Mouse (Mus musculus): ENCODE measurements around the gene Zfp839.
A peak's percentile ranks its signal among the peaks of the same experiment; 100 is the strongest.

Zfp839 gene

GRCm38 (mm10) chr12:110850010-110850928 lies at the start of gene Zfp839:
Gene Zfp839 (plus strand): TSS chr12:110850253.
- DNase-seq (ENCODE audit: low spot score): peak; percentile 81

- DNase-seq (ENCODE audit: low spot score): no peak
Observed at GRCm38 (mm10) chr12:110801876-110802464, 48.1 kb upstream of the Zfp839 start.

GRCm38 (mm10) chr12:110802674-110803297 lies 47.3 kb upstream of the Zfp839 start:
- no peak for DNase-seq (ENCODE audit: low spot score)

GRCm38 (mm10) chr12:110804261-110804660 lies 45.8 kb upstream of the Zfp839 start:
- DNase-seq (ENCODE audit: low spot score): no peak

GRCm38 (mm10) chr12:110806301-110806970 lies 43.6 kb upstream of the Zfp839 start:
- DNase-seq (ENCODE audit: low spot score): peak; percentile 52

- DNase-seq (ENCODE audit: low spot score): no peak
Observed at GRCm38 (mm10) chr12:110808430-110808829, 41.6 kb upstream of the Zfp839 start.

- DNase-seq (ENCODE audit: low spot score): no peak
Observed at GRCm38 (mm10) chr12:110808848-110809247, 41.2 kb upstream of the Zfp839 start.

GRCm38 (mm10) chr12:110813132-110813531 lies 36.9 kb upstream of the Zfp839 start:
- no peak for DNase-seq (ENCODE audit: low spot score)

- DNase-seq (ENCODE audit: low spot score): no peak
Observed at GRCm38 (mm10) chr12:110813624-110814023, 36.4 kb upstream of the Zfp839 start.

GRCm38 (mm10) chr12:110814924-110815323 lies 35.1 kb upstream of the Zfp839 start:
- no peak for DNase-seq (ENCODE audit: low spot score)

GRCm38 (mm10) chr12:110816833-110817232 lies 33.2 kb upstream of the Zfp839 start:
- peak; percentile 47 for DNase-seq (ENCODE audit: low spot score)

GRCm38 (mm10) chr12:110819367-110819766 lies 30.7 kb upstream of the Zfp839 start:
- no peak for DNase-seq (ENCODE audit: low spot score)

GRCm38 (mm10) chr12:110821787-110822186 lies 28.3 kb upstream of the Zfp839 start:
- no peak for DNase-seq (ENCODE audit: low spot score)

GRCm38 (mm10) chr12:110822366-110822765 lies 27.7 kb upstream of the Zfp839 start:
- no peak for DNase-seq (ENCODE audit: low spot score)

- DNase-seq (ENCODE audit: low spot score): no peak
Observed at GRCm38 (mm10) chr12:110828908-110829307, 21.1 kb upstream of the Zfp839 start.

- DNase-seq (ENCODE audit: low spot score): no peak
Observed at GRCm38 (mm10) chr12:110830293-110831024, 19.6 kb upstream of the Zfp839 start.

GRCm38 (mm10) chr12:110835182-110835581 lies 14.9 kb upstream of the Zfp839 start:
- DNase-seq (ENCODE audit: low spot score): no peak

GRCm38 (mm10) chr12:110836729-110837128 lies 13.3 kb upstream of the Zfp839 start:
- no peak for DNase-seq (ENCODE audit: low spot score)

GRCm38 (mm10) chr12:110837192-110837841 lies 12.7 kb upstream of the Zfp839 start:
- DNase-seq (ENCODE audit: low spot score): no peak

- no peak for DNase-seq (ENCODE audit: low spot score)
Observed at GRCm38 (mm10) chr12:110837850-110838249, 12.2 kb upstream of the Zfp839 start.
